Mouse (Mus musculus) skeletal muscle tissue, adult 2 months (tissue): ENCODE data around the gene Rpap2.

Experiments
- DNase-seq: peaks from one replicate; pipeline ENCODE4 v3.0.0-alpha.2; 2012; ENCODE audit warnings: low read depth, low spot score

Rpap2 gene

GRCm38 (mm10) chr5:107687161-107687560 is 90.0 kb downstream of the Rpap2 start:
- no peak for DNase-seq

DNA sequence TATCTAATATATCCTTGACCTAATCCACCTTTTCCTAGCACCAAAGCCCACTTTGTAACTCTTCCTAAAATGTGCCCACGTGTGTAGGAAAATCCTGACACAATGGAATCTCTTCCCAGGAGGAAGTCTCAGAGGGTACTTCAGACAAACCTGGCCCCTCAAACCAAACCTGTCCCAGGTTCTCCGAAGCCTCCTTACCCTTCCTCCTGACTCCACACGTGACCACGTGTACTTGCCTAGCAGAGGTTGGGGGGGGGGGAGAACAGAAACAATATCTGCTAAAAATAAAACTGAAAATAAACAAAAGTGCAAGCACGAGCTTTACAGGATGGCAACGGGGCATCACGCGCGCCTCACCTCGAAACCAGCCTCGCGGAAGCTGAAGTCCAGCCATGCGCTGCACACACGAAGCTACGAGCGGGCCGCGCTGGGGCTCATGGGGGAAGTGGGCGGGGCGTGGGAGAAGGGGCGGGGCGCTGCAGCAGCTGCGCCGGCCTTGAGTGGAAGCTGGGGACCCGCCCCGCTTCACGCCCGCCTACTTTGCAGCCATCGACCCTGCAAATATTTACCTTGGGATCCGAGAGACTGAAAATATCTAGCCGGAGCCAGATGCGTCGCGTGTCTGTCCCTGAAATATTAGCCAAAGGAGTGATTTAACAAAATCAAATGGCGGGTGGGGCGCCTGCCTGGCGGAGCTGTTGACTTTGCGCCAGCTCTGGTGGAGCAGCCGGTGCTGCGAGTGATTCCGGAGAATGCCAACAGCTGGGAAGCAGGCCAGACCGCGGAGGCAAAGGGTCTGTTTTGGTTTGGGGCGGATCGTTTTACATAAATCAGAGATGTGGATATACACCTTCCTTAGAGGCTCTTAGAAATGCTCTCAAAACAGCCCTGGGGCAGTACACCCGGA is 90.7 kb downstream of the Rpap2 start:
- peak; percentile 31 for DNase-seq

DNA sequence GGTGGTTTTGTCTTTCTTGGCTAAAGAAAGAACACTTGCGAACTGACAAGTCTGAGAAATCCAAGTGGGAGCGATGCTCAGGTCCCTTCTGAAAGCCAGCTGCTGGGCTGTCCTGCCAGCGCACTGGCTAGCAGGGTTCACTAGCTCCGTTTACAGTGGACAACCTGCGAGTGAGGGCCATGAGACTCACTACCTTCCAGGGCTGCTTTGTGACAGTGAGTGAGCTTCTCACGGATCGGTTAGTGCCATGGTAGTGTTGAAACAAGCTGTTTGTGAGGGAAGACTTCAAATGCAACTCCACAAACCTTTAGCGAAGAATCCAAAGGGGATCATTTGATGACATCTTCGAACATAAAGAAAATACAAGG is 91.3 kb downstream of the Rpap2 start:
- DNase-seq, result no peak

DNA sequence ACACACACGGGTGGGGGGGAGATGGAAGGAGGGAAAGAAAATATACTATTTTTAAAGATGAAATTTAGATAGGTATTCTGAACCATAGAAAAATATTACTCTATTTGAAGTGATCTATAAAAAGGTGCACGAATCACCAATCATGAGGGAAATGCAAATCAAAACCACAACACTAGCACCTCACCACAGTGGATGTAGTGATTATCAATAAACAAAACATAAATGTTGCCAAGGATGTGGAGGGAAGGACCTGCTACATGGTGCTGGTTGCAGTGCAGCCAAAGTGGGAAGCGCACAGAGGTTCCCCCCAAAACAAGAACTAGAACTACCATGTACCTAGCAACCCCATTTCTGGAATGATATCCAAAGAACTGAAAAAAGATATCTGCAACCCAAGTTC is 97.8 kb downstream of the Rpap2 start:
- no peak for DNase-seq

- no peak for DNase-seq
These were observed 101.7 kb downstream of the Rpap2 start for GRCm38 (mm10) chr5:107698888-107699287.

DNA sequence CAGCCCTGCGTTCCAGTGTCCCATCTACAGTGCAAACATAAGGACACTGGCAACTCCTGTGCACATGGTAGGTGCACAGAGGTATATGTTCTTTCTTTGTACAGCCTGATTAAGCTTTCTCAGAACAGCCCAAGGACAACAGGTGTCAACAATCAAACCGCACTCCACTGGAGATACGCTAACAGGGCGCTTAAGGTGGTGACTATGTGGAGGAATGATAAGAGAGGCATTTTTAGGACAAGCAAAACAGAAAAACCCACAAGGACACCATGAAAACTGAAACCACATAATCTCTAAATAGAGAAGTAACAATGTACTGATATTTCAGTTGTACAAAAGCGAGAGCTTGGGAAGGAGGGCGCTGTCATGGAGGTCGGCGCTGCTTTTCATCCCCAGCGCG is 103.7 kb downstream of the Rpap2 start:
- DNase-seq, result no peak

- no peak for DNase-seq
These were observed 104.5 kb downstream of the Rpap2 start for GRCm38 (mm10) chr5:107701658-107702057.

GRCm38 (mm10) chr5:107703207-107703763 is 106.1 kb downstream of the Rpap2 start:
- DNase-seq, result no peak

GRCm38 (mm10) chr5:107705756-107706155 is 108.6 kb downstream of the Rpap2 start:
- DNase-seq, result no peak

GRCm38 (mm10) chr5:107706262-107706661 is 109.1 kb downstream of the Rpap2 start:
- DNase-seq, result no peak

DNA sequence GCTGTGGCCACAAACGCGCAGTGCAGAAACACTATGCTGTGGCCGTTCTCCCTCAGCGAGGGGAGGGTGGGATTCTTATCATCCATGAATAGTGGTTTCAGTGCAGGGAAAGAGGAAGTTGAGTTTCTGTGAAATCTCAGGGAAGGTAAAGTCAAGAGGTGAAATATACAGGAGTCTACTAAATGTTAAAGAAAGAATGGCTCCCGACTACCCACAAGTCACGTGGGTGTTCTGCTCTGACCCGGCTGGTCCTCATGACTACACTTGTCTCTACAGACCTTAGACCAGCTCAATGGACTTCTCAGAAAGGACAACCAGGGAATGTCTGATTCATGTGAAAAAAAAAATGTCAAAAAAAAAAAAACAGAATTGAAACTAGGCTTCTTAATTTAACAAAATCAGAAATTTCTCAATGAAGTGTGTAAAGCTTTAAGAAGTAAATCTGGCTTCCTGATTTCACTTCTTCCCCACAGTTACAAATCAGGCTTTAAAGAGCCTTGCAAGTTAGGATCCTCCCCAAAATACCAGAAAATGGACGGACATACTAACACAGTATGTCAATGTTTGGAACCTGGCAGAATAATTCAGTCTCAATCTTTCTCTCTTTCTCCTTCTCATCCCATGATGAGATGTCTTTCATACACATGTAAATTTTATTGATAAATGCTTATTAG is 111.1 kb downstream of the Rpap2 start:
- DNase-seq, result no peak
